Mouse (Mus musculus) neural tube, embryonic 13.5 days (tissue): ENCODE results near the gene Fads1. TPM values are rescaled to one million over a fixed set of nuclear protein-coding genes. Genes with fewer than 3 reads are reported as not detected.

Experiments
- ATAC-seq: fragments of 200-750 bp; cut with Nextera tagmentation; 2 replicates; pipeline ENCODE4 v1.8.0; 2017; ENCODE audit warnings: low read depth, mild to moderate bottlenecking, moderate TSS enrichment, moderate library complexity
- H3K27ac ChIP-seq: fragments of 300-500 bp; sonication (generic); replicated peaks from 2 replicates; pipeline ENCODE4 v1.5.1; 2015; ENCODE audit warnings: moderate library complexity, mild to moderate bottlenecking, inconsistent platforms
- H3K27me3 ChIP-seq: fragments of 300-500 bp; sonication (generic); 2 replicates; pipeline ENCODE4 v1.6.1; 2015; ENCODE audit warnings: mild to moderate bottlenecking, inconsistent platforms
- H3K36me3 ChIP-seq: fragments of 300-500 bp; sonication (generic); 2 replicates; pipeline ENCODE4 v1.6.1; 2015; ENCODE audit warnings: mild to moderate bottlenecking, inconsistent platforms
- H3K4me1 ChIP-seq: fragments of 300-500 bp; sonication (generic); replicated peaks from 2 replicates; pipeline ENCODE4 v1.6.1; 2015; ENCODE audit warnings: inconsistent platforms
- H3K4me2 ChIP-seq: fragments of 300-500 bp; sonication (generic); 2 replicates; pipeline ENCODE4 v1.6.1; 2015; ENCODE audit warnings: inconsistent platforms, mild to moderate bottlenecking, moderate library complexity
- H3K4me3 ChIP-seq: fragments of 300-500 bp; sonication (generic); 2 replicates; pipeline ENCODE4 v1.5.1; 2015; ENCODE audit warnings: mild to moderate bottlenecking, inconsistent platforms
- H3K9ac ChIP-seq: fragments of 300-500 bp; sonication (generic); 2 replicates; pipeline ENCODE4 v1.6.1; 2015; ENCODE audit warnings: moderate library complexity, mild to moderate bottlenecking, inconsistent platforms
- H3K9me3 ChIP-seq: fragments of 300-500 bp; sonication (generic); 2 replicates; pipeline ENCODE4 v1.6.1; 2016; ENCODE audit warnings: inconsistent platforms
- WGBS: fragments of 180-500 bp; shearing (Covaris S2); methylation state at CpG from one replicate; pipeline ENCODE4 v1.1.7; 2015; 5-methylcytosine and 5-hydroxymethylcytosine counted together
- microRNA-seq: library from miRNA; unstranded; fragments of <30 nt; microRNA quantifications from one replicate; pipeline ENCODE4, GENCODE M21; 2016
- polyA plus RNA-seq: library from polyadenylated mRNA; unstranded; fragments of >200 nt; fragmentation: Nextera tagmentation; extraction: Ambion mirVana; gene quantifications from 2 replicates; pipeline ENCODE4 v1.2.1, GENCODE M21; 2015

Gene Fads1
- polyA plus RNA-seq, 1 experiment from 2014 or later: 146 TPM

GRCm38 (mm10) chr19:10239975-10240653 lies 57.4 kb downstream of the Fads1 start:
- Histone ChIP-seq H3K36me3 (no peaks in the 10 kb centered on the region), H3K4me1 (peaks cover 16% of the 10 kb centered on the region), H3K4me2 (peak overlapping the region; percentile 68), H3K27me3 (peaks cover 36% of the 10 kb centered on the region), H3K4me3 (peak overlapping the region; percentile 44), H3K9ac (peak overlapping the region; percentile 68), H3K27ac (no peak overlapping the region), H3K9me3 (no peaks in the 10 kb centered on the region)
- WGBS: 6% methylated on average over 26 of the region's 26 CpGs
- no peak for ATAC-seq

DNA sequence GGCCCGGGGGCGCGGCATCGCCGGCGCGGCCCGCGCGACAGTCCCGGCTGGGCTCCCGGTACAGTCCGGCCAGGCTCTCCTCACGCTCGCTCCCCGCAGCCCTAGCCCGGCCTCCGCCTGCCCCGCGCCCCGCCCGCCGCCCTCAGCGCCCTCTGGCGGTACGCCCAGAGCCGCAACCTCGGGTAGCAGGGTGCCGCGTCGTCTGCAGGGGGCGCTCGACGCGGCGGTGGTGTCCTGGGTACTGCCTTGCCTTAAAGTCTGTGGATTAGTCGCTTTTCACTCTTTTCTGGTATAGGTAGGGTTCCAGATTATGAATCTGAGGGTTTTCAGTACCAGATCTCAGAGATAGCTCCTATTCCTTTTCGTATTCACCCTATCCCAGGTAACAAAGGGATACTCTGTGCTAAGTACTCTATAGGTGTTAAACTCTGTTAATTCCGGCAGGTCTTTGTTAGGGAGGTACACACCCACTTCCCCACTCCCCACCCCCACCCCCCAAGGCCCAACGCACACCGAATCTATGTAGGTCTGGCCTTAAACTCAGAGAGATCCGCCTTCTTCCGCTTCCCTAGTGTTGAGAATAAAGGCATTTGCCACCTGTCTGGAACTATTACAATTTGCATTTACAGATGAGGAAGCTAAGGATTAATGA lies 58.1 kb downstream of the Fads1 start, which contains the start of gene Myrf:
Myrf (minus strand) TSS at position 95 of the 652 bp plus-strand sequence.
- no peak within 1 kb of the TSS for H3K27ac ChIP-seq
- WGBS: 9% methylated on average over 43 of the region's 43 CpGs
- peaks cover 36% of the 10 kb centered on the region for H3K27me3 ChIP-seq
- H3K9me3 ChIP-seq: no peaks in the 10 kb centered on the region
- H3K4me2 ChIP-seq: peak within 1 kb of the TSS; percentile 68
- H3K9ac ChIP-seq: peak within 1 kb of the TSS; percentile 68
- peak; percentile 71 for ATAC-seq
- H3K4me1 ChIP-seq: peaks cover 16% of the 10 kb centered on the region
- no peaks in the 10 kb centered on the region for H3K36me3 ChIP-seq
- peak within 1 kb of the TSS; percentile 44 for H3K4me3 ChIP-seq

GRCm38 (mm10) chr19:10242916-10243315 lies 60.2 kb downstream of the Fads1 start:
- no peak overlapping the region for H3K27ac ChIP-seq
- H3K4me3 ChIP-seq: no peak overlapping the region
- peaks cover 36% of the 10 kb centered on the region for H3K27me3 ChIP-seq
- H3K36me3 ChIP-seq: peaks cover 7% of the 10 kb centered on the region; the same call in 1 of the 2 replicates
- H3K9me3 ChIP-seq: no peaks in the 10 kb centered on the region
- H3K4me2 ChIP-seq: no peak overlapping the region
- H3K4me1 ChIP-seq: peaks cover 23% of the 10 kb centered on the region
- 4% methylated on average over 7 of the region's 8 CpGs for WGBS
- H3K9ac ChIP-seq: no peak overlapping the region
- ATAC-seq: no peak

- H3K9ac ChIP-seq: no peak overlapping the region
- no peak overlapping the region for H3K4me2 ChIP-seq
- H3K4me1 ChIP-seq: peaks cover 23% of the 10 kb centered on the region
- H3K36me3 ChIP-seq: peaks cover 14% of the 10 kb centered on the region; the same call in 1 of the 2 replicates
- H3K27ac ChIP-seq: no peak overlapping the region
- peaks cover 25% of the 10 kb centered on the region for H3K27me3 ChIP-seq
- H3K9me3 ChIP-seq: no peaks in the 10 kb centered on the region
- H3K4me3 ChIP-seq: no peak overlapping the region
- no peak for ATAC-seq
- WGBS: 34% methylated on average over 3 of the region's 3 CpGs
Observed at GRCm38 (mm10) chr19:10244183-10244582, 61.5 kb downstream of the Fads1 start.

Small RNAs within 50 kb of the gene (microRNA-seq; reads per million reads assigned to microRNA genes)
- not detected for gene Mir6993

Other genes with a start within 250 kb of the Fads1 start
- gene Fth1, start 202.3 kb upstream of the Fads1 start, polyA plus RNA-seq: 1,616 and 1,651 TPM in 2 replicates
- 1.0 and 1.5 TPM in 2 replicates for gene Best1, start 181.3 kb upstream of the Fads1 start, polyA plus RNA-seq
- gene Rab3il1, start 181.2 kb upstream of the Fads1 start, polyA plus RNA-seq: 25.2 and 26.2 TPM in 2 replicates
- 18.8 and 19.1 TPM in 2 replicates for gene Fads3, start 141.3 kb upstream of the Fads1 start, polyA plus RNA-seq
- gene Fads2, start 81.1 kb upstream of the Fads1 start, polyA plus RNA-seq: 113 and 114 TPM in 2 replicates
- gene Tmem258, start 21.1 kb downstream of the Fads1 start, polyA plus RNA-seq: 347 and 404 TPM in 2 replicates
- gene Fen1, start 21.3 kb downstream of the Fads1 start, polyA plus RNA-seq: 31.6 and 33.4 TPM in 2 replicates
- 0.67 and 0.69 TPM in 2 replicates for gene Myrf, start 57.9 kb downstream of the Fads1 start, polyA plus RNA-seq
- gene Dagla, start 122.0 kb downstream of the Fads1 start, polyA plus RNA-seq: 6.3 and 6.4 TPM in 2 replicates
- gene Syt7, start 206.2 kb downstream of the Fads1 start, polyA plus RNA-seq: 9.6 and 10.7 TPM in 2 replicates